ENCODE assay signal across 19 mouse cellular contexts in genomic region chr1:161598167-161598566, GRCm38 (mm10).
DNase-seq lines count a peak whose midpoint lies in the region; ATAC-seq lines count a peak whose summit lies in the region.
"Had no signal": no experiment of that assay in that cellular context is flagged by ENCODE, and none has a peak within 500 bp of the region (broad histone marks: within the 10 kb centered on the region; RNA-seq: fewer than 3 reads in every experiment).

No protein-coding gene starts in this region.

- 63% methylated on average over 3 of the region's 3 CpGs for WGBS in heart, embryonic 16.5 days
- 89% methylated on average over 3 of the region's 3 CpGs for WGBS in embryonic facial prominence, embryonic 10.5 days

- DNase-seq in heart, adult 11 months = peak; percentile 88
- DNase-seq in heart, adult 9 months (ENCODE audit: low spot score in 2 of 2) = no peak
- no peak for DNase-seq in heart, adult 8-10 months (ENCODE audit: low spot score)
- DNase-seq in lung, postnatal 36 days = peak; percentile 5
- DNase-seq in lung, adult 18-20 months = no peak
- no peak for DNase-seq in embryonic facial prominence, embryonic 10.5 days (ENCODE audit: low spot score)
- DNase-seq: adrenal gland, postnatal 14 days; cerebellum, adult 11-12 months; cerebellum, adult 9-10 months; cerebellum, postnatal 25 days; forebrain, postnatal 0 days; gastrocnemius, postnatal 14 days had no signal

- no peaks in the 10 kb centered on the region for H3K4me1 ChIP-seq in heart, embryonic 16.5 days (ENCODE audit: control insufficient read depth, insufficient read depth, low read length)
- H3K4me1 ChIP-seq in embryonic facial prominence, embryonic 10.5 days = no peaks in the 10 kb centered on the region
- H3K4me1 ChIP-seq: embryonic facial prominence, embryonic 13.5 days; forebrain, embryonic 13.5 days; heart, embryonic 13.5 days; hindbrain, embryonic 15.5 days had no signal

- H3K4me2 ChIP-seq in heart, embryonic 16.5 days (ENCODE audit: low read depth, low read length) = no peak overlapping the region
- H3K4me2 ChIP-seq: embryonic facial prominence, embryonic 13.5 days; forebrain, embryonic 13.5 days; heart, embryonic 13.5 days; hindbrain, embryonic 15.5 days had no signal

- ATAC-seq in heart, embryonic 16.5 days (replicated peaks; ENCODE audit: extremely low read depth, insufficient read depth, low FRiP score) = peak; percentile 49
- ATAC-seq: activated CD4-positive, CD25-positive, alpha-beta regulatory T cell, adult 4 months; forebrain, embryonic 13.5 days; forebrain, postnatal 0 days; Patski had no signal

- H3K36me3 ChIP-seq in heart, embryonic 16.5 days (ENCODE audit: control insufficient read depth, insufficient read depth) = no peaks in the 10 kb centered on the region
- no peaks in the 10 kb centered on the region for H3K36me3 ChIP-seq in embryonic facial prominence, embryonic 10.5 days (replicated peaks)
- H3K36me3 ChIP-seq: embryonic facial prominence, embryonic 13.5 days; heart, embryonic 13.5 days; hindbrain, embryonic 15.5 days had no signal

- H3K27me3 ChIP-seq in heart, embryonic 16.5 days (ENCODE audit: control insufficient read depth, insufficient read depth, low read length) = no peaks in the 10 kb centered on the region
- no peaks in the 10 kb centered on the region for H3K27me3 ChIP-seq in embryonic facial prominence, embryonic 10.5 days (replicated peaks; ENCODE audit: low read depth, poor library complexity, severe bottlenecking)
- H3K27me3 ChIP-seq: embryonic facial prominence, embryonic 13.5 days; forebrain, embryonic 13.5 days; heart, embryonic 13.5 days; hindbrain, embryonic 15.5 days; Patski had no signal

- no peak overlapping the region for H3K27ac ChIP-seq in heart, embryonic 16.5 days (ENCODE audit: low read length)
- no peak overlapping the region for H3K27ac ChIP-seq in embryonic facial prominence, embryonic 10.5 days (replicated peaks)
- H3K27ac ChIP-seq: embryonic facial prominence, embryonic 13.5 days; forebrain, embryonic 13.5 days; heart, embryonic 13.5 days; hindbrain, embryonic 15.5 days had no signal

- H3K9me3 ChIP-seq in heart, embryonic 16.5 days (replicated peaks; ENCODE audit: control insufficient read depth, low read length) = 0 out of 2 replicates have a peak, but pooled peaks cover 2% of the 10 kb centered on the region
- no peaks in the 10 kb centered on the region for H3K9me3 ChIP-seq in embryonic facial prominence, embryonic 10.5 days
- H3K9me3 ChIP-seq: embryonic facial prominence, embryonic 13.5 days; forebrain, embryonic 13.5 days; heart, embryonic 13.5 days; hindbrain, embryonic 15.5 days had no signal

- no peak overlapping the region for H3K4me3 ChIP-seq in heart, embryonic 16.5 days (ENCODE audit: low read length)
- no peak overlapping the region for H3K4me3 ChIP-seq in embryonic facial prominence, embryonic 10.5 days
- H3K4me3 ChIP-seq: embryonic facial prominence, embryonic 13.5 days; forebrain, embryonic 13.5 days; heart, embryonic 13.5 days; hindbrain, embryonic 15.5 days had no signal

- H3K9ac ChIP-seq in heart, embryonic 16.5 days (ENCODE audit: low read length) = no peak overlapping the region
- H3K9ac ChIP-seq: embryonic facial prominence, embryonic 13.5 days; forebrain, embryonic 13.5 days; forebrain, postnatal 0 days; heart, embryonic 13.5 days; hindbrain, embryonic 15.5 days had no signal

Comparison
In these comparisons a context has a peak if more than half of its experiments do, and no peak if none do; other contexts are left out.
1. DNase-seq: peak in heart, adult 11 months (single experiment) and lung, postnatal 36 days (single experiment); none in heart, adult 9 months (0 of 2), heart, adult 8-10 months (single experiment), lung, adult 18-20 months (0 of 2) and embryonic facial prominence, embryonic 10.5 days (single experiment).